In genomic region chr8:48555546-48556141, GRCm38 (mm10) we compare ENCODE assay signal across 8 mouse cellular contexts.
A peak's percentile ranks its signal among the peaks of the same experiment; 100 is the strongest.
DNase-seq lines count a peak whose midpoint lies in the region; ATAC-seq and TF ChIP-seq lines count a peak whose summit lies in the region.

No protein-coding gene starts in this region.

- peak overlapping the region; percentile 99 for H3K27ac ChIP-seq in embryonic facial prominence, embryonic 12.5 days
- H3K27ac ChIP-seq in heart, embryonic 10.5 days, result peak overlapping the region; percentile 92
- peak overlapping the region; percentile 69 for H3K27ac ChIP-seq in liver, embryonic 12.5 days

- peak; percentile 84 for ATAC-seq in embryonic facial prominence, embryonic 12.5 days (ENCODE audit: insufficient number of reproducible peaks, insufficient read depth, low FRiP score, low TSS enrichment)
- peak; percentile 75 for ATAC-seq in liver, embryonic 12.5 days

- WGBS in embryonic facial prominence, embryonic 12.5 days, result under 1% methylated on average over 55 of the region's 55 CpGs
- WGBS in heart, embryonic 10.5 days, result under 1% methylated on average over 55 of the region's 55 CpGs
- under 1% methylated on average over 52 of the region's 55 CpGs for WGBS in liver, embryonic 12.5 days (ENCODE audit: insufficient replicate concordance)

- H3K4me2 ChIP-seq in embryonic facial prominence, embryonic 12.5 days (replicated peaks), result peak overlapping the region; percentile 65
- peak overlapping the region; percentile 63 for H3K4me2 ChIP-seq in liver, embryonic 12.5 days

- DNase-seq in adrenal gland, adult 8-10 months, result peak; percentile 5
- peak; percentile 85 for DNase-seq in heart, embryonic 10.5 days (ENCODE audit: low spot score)
- peak; percentile 68 for DNase-seq in kidney, postnatal 10 days
- peak; percentile 43 for DNase-seq in retina, postnatal 7 days (ENCODE audit: low read depth, low spot score)
- DNase-seq in spleen, postnatal 36 days (ENCODE audit: low spot score in 2 of 2), result no peak

- no peaks in the 10 kb centered on the region for H3K9me3 ChIP-seq in E14TG2a.4 (ENCODE audit: low read length)
- H3K9me3 ChIP-seq in embryonic facial prominence, embryonic 12.5 days, result no peaks in the 10 kb centered on the region
- H3K9me3 ChIP-seq in heart, embryonic 10.5 days, result no peaks in the 10 kb centered on the region
- no peaks in the 10 kb centered on the region for H3K9me3 ChIP-seq in liver, embryonic 12.5 days (replicated peaks)

- TF ChIP-seq CTCF in E14TG2a.4 (conservative IDR thresholded peaks at IDR 0.05; ENCODE audit: low read length), result no peak

- no peaks in the 10 kb centered on the region for H3K36me3 ChIP-seq in E14TG2a.4 (ENCODE audit: insufficient read depth, low read length)
- no peaks in the 10 kb centered on the region for H3K36me3 ChIP-seq in embryonic facial prominence, embryonic 12.5 days
- no peaks in the 10 kb centered on the region for H3K36me3 ChIP-seq in heart, embryonic 10.5 days
- no peaks in the 10 kb centered on the region for H3K36me3 ChIP-seq in liver, embryonic 12.5 days

- H3K4me3 ChIP-seq in E14TG2a.4 (replicated peaks; ENCODE audit: low read length), result peak overlapping the region; percentile 91
- H3K4me3 ChIP-seq in embryonic facial prominence, embryonic 12.5 days, result peak overlapping the region; percentile 63
- peak overlapping the region; percentile 86 for H3K4me3 ChIP-seq in heart, embryonic 10.5 days
- peak overlapping the region; percentile 55 for H3K4me3 ChIP-seq in liver, embryonic 12.5 days

- peaks cover 19% of the 10 kb centered on the region for H3K4me1 ChIP-seq in E14TG2a.4 (replicated peaks; ENCODE audit: low read depth, low read length)
- H3K4me1 ChIP-seq in embryonic facial prominence, embryonic 12.5 days, result peaks cover 12% of the 10 kb centered on the region
- H3K4me1 ChIP-seq in heart, embryonic 10.5 days, result no peaks in the 10 kb centered on the region; the same call in 1 of the 2 replicates
- no peaks in the 10 kb centered on the region for H3K4me1 ChIP-seq in liver, embryonic 12.5 days

- no peaks in the 10 kb centered on the region for H3K27me3 ChIP-seq in E14TG2a.4 (ENCODE audit: insufficient read depth, low read length)
- H3K27me3 ChIP-seq in embryonic facial prominence, embryonic 12.5 days, result no peaks in the 10 kb centered on the region
- H3K27me3 ChIP-seq in heart, embryonic 10.5 days (ENCODE audit: insufficient read depth, poor library complexity, severe bottlenecking), result no peaks in the 10 kb centered on the region
- peaks cover 35% of the 10 kb centered on the region for H3K27me3 ChIP-seq in liver, embryonic 12.5 days (replicated peaks)

- H3K9ac ChIP-seq in embryonic facial prominence, embryonic 12.5 days, result peak overlapping the region; percentile 79
- peak overlapping the region; percentile 46 for H3K9ac ChIP-seq in liver, embryonic 12.5 days

Comparison
In these comparisons a context has a peak if more than half of its experiments do, and no peak if none do; other contexts are left out.
1. DNase-seq: peak in adrenal gland, adult 8-10 months (single experiment), heart, embryonic 10.5 days (single experiment), kidney, postnatal 10 days (single experiment) and retina, postnatal 7 days (single experiment); none in spleen, postnatal 36 days (0 of 2).
2. Peak in every context shown above with its lines, with median percentiles within 50 percentile points of each other: H3K4me3 ChIP-seq and H3K27ac ChIP-seq.